Mouse (Mus musculus) thymus, adult 2 months (tissue): Measurements from ENCODE around the gene Slc12a8.

Source experiments
- CTCF ChIP-seq: fragments of 200-500 bp; IDR thresholded peaks from 2 replicates; pipeline ENCODE4 v1.5.1; 2012; ENCODE audit warnings: mild to moderate bottlenecking, control low read depth, low read length, moderate library complexity, borderline replicate concordance; ENCODE audit not compliant: control insufficient read depth, poor library complexity, insufficient read depth; ENCODE audit errors: extremely low read depth
- POLR2A ChIP-seq: fragments of 200-500 bp; IDR thresholded peaks from 2 replicates; pipeline ENCODE4 v1.6.1; 2012; ENCODE audit warnings: mild to moderate bottlenecking, low read length, control low read depth, moderate library complexity; ENCODE audit not compliant: control insufficient read depth, poor library complexity, insufficient read depth; ENCODE audit errors: extremely low read depth

- TF ChIP-seq POLR2A (no peak), CTCF (no peak)
These were observed 1.1 kb downstream of the Slc12a8 start for GRCm38 (mm10) chr16:33518236-33518635.
